ENCODE assay signal across 11 mouse cellular contexts in genomic region chr5:136354729-136355128, GRCm38 (mm10).
A peak's percentile ranks its signal among the peaks of the same experiment; 100 is the strongest.
DNase-seq lines count a peak whose midpoint lies in the region; ATAC-seq and TF ChIP-seq lines count a peak whose summit lies in the region.
"Had no signal": no experiment of that assay in that cellular context is flagged by ENCODE, and none has a peak within 500 bp of the region (broad histone marks: within the 10 kb centered on the region; RNA-seq: fewer than 3 reads in every experiment).

No protein-coding gene starts in this region.

- peak; percentile 32 for DNase-seq in forebrain, embryonic 14.5 days (ENCODE audit: low spot score)
- peak; percentile 34 to 35 for DNase-seq in kidney, postnatal 4 days
- peak; percentile 61 for DNase-seq in Muller cell, postnatal 12 days (ENCODE audit: inconsistent ontology term)
- peak; percentile 11 to 27 for DNase-seq in heart, adult 9 months (ENCODE audit: low spot score in 2 of 2)
- DNase-seq: cerebellum, adult 2 months; liver, embryonic 13.5 days had no signal

- no peaks in the 10 kb centered on the region for H3K27me3 ChIP-seq in forebrain, embryonic 14.5 days (replicated peaks; ENCODE audit: control insufficient read depth, insufficient read depth, low read length)
- no peaks in the 10 kb centered on the region for H3K27me3 ChIP-seq in forebrain, embryonic 12.5 days
- no peaks in the 10 kb centered on the region for H3K27me3 ChIP-seq in kidney, embryonic 14.5 days (ENCODE audit: control insufficient read depth, insufficient read depth, low read length)
- H3K27me3 ChIP-seq in intestine, postnatal 0 days (replicated peaks; ENCODE audit: control insufficient read depth, insufficient read depth, low read length) = no peaks in the 10 kb centered on the region
- H3K27me3 ChIP-seq in liver, embryonic 12.5 days (replicated peaks) = no peaks in the 10 kb centered on the region
- H3K27me3 ChIP-seq: liver, embryonic 13.5 days; neural tube, embryonic 15.5 days had no signal

- no peaks in the 10 kb centered on the region for H3K9me3 ChIP-seq in forebrain, embryonic 14.5 days (replicated peaks; ENCODE audit: control insufficient read depth, low read length)
- H3K9me3 ChIP-seq in forebrain, embryonic 12.5 days = no peaks in the 10 kb centered on the region
- H3K9me3 ChIP-seq in kidney, embryonic 14.5 days (ENCODE audit: control insufficient read depth, low read length) = no peaks in the 10 kb centered on the region
- no peaks in the 10 kb centered on the region for H3K9me3 ChIP-seq in intestine, postnatal 0 days (ENCODE audit: control insufficient read depth)
- H3K9me3 ChIP-seq in liver, embryonic 12.5 days (replicated peaks) = no peaks in the 10 kb centered on the region
- H3K9me3 ChIP-seq: liver, embryonic 13.5 days; neural tube, embryonic 15.5 days had no signal

- H3K4me2 ChIP-seq in forebrain, embryonic 14.5 days (ENCODE audit: low read length) = no peak overlapping the region
- no peak overlapping the region for H3K4me2 ChIP-seq in forebrain, embryonic 12.5 days
- H3K4me2 ChIP-seq in kidney, embryonic 14.5 days (replicated peaks; ENCODE audit: low read depth, low read length) = no peak overlapping the region
- H3K4me2 ChIP-seq in intestine, postnatal 0 days (replicated peaks; ENCODE audit: low read depth) = no peak overlapping the region
- no peak overlapping the region for H3K4me2 ChIP-seq in liver, embryonic 12.5 days
- H3K4me2 ChIP-seq: liver, embryonic 13.5 days; neural tube, embryonic 15.5 days had no signal

- ATAC-seq in forebrain, embryonic 14.5 days = no peak
- no peak for ATAC-seq in forebrain, embryonic 12.5 days (ENCODE audit: low FRiP score)
- ATAC-seq in kidney, embryonic 14.5 days (ENCODE audit: low FRiP score, low TSS enrichment) = no peak
- ATAC-seq in intestine, postnatal 0 days = no peak
- no peak for ATAC-seq in liver, embryonic 12.5 days

- no peak overlapping the region for H3K4me3 ChIP-seq in forebrain, embryonic 14.5 days (ENCODE audit: low read depth, low read length)
- no peak overlapping the region for H3K4me3 ChIP-seq in forebrain, embryonic 12.5 days (replicated peaks)
- H3K4me3 ChIP-seq in kidney, embryonic 14.5 days (ENCODE audit: low read length) = no peak overlapping the region
- no peak overlapping the region for H3K4me3 ChIP-seq in intestine, postnatal 0 days (ENCODE audit: low read depth, low read length)
- no peak overlapping the region for H3K4me3 ChIP-seq in liver, embryonic 12.5 days
- H3K4me3 ChIP-seq: liver, embryonic 13.5 days; neural tube, embryonic 15.5 days had no signal

- H3K9ac ChIP-seq in forebrain, embryonic 14.5 days (ENCODE audit: low read length) = no peak overlapping the region
- H3K9ac ChIP-seq in forebrain, embryonic 12.5 days = no peak overlapping the region
- no peak overlapping the region for H3K9ac ChIP-seq in kidney, embryonic 14.5 days (ENCODE audit: low read depth, low read length)
- H3K9ac ChIP-seq in intestine, postnatal 0 days (ENCODE audit: low read depth, low read length) = no peak overlapping the region
- H3K9ac ChIP-seq in liver, embryonic 12.5 days = no peak overlapping the region
- H3K9ac ChIP-seq: liver, embryonic 13.5 days; neural tube, embryonic 15.5 days had no signal

- TF ChIP-seq CTCF in intestine, postnatal 0 days (IDR thresholded peaks at IDR 0.05; ENCODE audit: low read depth) = no peak

- H3K27ac ChIP-seq in forebrain, embryonic 14.5 days (ENCODE audit: low read depth, low read length) = no peak overlapping the region
- no peak overlapping the region for H3K27ac ChIP-seq in forebrain, embryonic 12.5 days
- H3K27ac ChIP-seq in kidney, embryonic 14.5 days (ENCODE audit: low read depth, low read length) = no peak overlapping the region
- no peak overlapping the region for H3K27ac ChIP-seq in intestine, postnatal 0 days (ENCODE audit: low read depth, low read length)
- no peak overlapping the region for H3K27ac ChIP-seq in liver, embryonic 12.5 days
- H3K27ac ChIP-seq: liver, embryonic 13.5 days; neural tube, embryonic 15.5 days had no signal

- H3K36me3 ChIP-seq in forebrain, embryonic 14.5 days (ENCODE audit: control insufficient read depth, insufficient read depth, low read length) = peaks cover 25% of the 10 kb centered on the region
- peaks cover 51% of the 10 kb centered on the region for H3K36me3 ChIP-seq in forebrain, embryonic 12.5 days (replicated peaks)
- H3K36me3 ChIP-seq in kidney, embryonic 14.5 days (ENCODE audit: control insufficient read depth, insufficient read depth, low read length) = peaks cover 38% of the 10 kb centered on the region
- H3K36me3 ChIP-seq in intestine, postnatal 0 days (ENCODE audit: control insufficient read depth, insufficient read depth) = peaks cover 29% of the 10 kb centered on the region
- H3K36me3 ChIP-seq in liver, embryonic 12.5 days = peaks cover 45% of the 10 kb centered on the region

- peaks cover 2% of the 10 kb centered on the region; the same call in 1 of the 2 replicates for H3K4me1 ChIP-seq in forebrain, embryonic 14.5 days (ENCODE audit: control insufficient read depth, insufficient read depth, low read length)
- peaks cover 29% of the 10 kb centered on the region for H3K4me1 ChIP-seq in forebrain, embryonic 12.5 days
- H3K4me1 ChIP-seq in kidney, embryonic 14.5 days (ENCODE audit: control insufficient read depth, insufficient read depth, low read length) = no peaks in the 10 kb centered on the region
- no peaks in the 10 kb centered on the region for H3K4me1 ChIP-seq in intestine, postnatal 0 days (replicated peaks; ENCODE audit: control insufficient read depth, insufficient read depth, low read length)
- H3K4me1 ChIP-seq in liver, embryonic 12.5 days = no peaks in the 10 kb centered on the region
- H3K4me1 ChIP-seq: liver, embryonic 13.5 days had no signal

- WGBS in forebrain, embryonic 14.5 days = 59% methylated on average over 6 of the region's 6 CpGs
- WGBS in forebrain, embryonic 12.5 days = 86% methylated on average over 6 of the region's 6 CpGs
- WGBS in kidney, embryonic 14.5 days = 86% methylated on average over 6 of the region's 6 CpGs
- WGBS in intestine, postnatal 0 days = 74% methylated on average over 6 of the region's 6 CpGs
- WGBS in liver, embryonic 12.5 days (ENCODE audit: insufficient replicate concordance) = 79% methylated on average over 6 of the region's 6 CpGs
